Mouse (Mus musculus): ENCODE data around the gene Tmem140. TPM values are rescaled to one million over a fixed set of nuclear protein-coding genes. Genes with fewer than 3 reads are reported as not detected.

Gene Tmem140
- polyA plus RNA-seq (2014; fragmentation: Nextera tagmentation; extraction: Ambion mirVana) = 1.2 TPM in 2 replicates

DNA sequence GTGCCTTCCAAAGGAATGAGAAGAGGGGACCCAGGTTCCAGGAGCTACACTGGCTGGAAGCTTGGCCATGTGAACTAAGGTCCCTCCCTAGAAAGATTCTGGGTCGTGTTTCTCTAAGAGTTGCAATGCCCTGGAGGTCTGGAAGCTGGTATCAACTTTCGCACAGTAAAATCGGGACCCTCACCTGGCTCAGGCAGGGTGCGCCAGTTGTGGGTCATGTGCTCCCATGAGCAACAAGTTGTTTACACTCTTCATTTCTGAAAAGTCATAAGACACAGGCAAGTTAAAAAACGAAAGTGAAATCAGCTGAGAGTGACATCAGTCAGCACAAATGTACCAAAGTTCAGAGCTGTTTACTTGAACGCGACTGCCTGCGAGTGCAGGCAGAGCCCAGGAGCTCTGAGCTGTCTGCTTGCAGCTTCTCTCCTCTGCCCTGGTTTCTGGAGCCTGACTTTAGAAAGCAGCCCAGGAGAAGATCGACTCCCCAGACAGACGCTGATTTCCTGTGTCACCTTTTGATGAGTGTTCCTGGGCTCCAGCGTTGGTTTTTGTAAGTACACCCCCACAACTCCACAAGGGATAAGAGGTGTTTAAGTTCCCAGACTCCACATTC lies at the start of gene Tmem140:
Tmem140 (plus strand) TSS at position 356 of the 613 bp plus-strand sequence.
- Histone ChIP-seq H3K9me3 (ENCODE audit: control insufficient read depth, low read length) (no peaks in the 10 kb centered on the region), H3K4me3 (ENCODE audit: low read depth, low read length) (peak within 1 kb of the TSS; percentile 19), H3K36me3 (ENCODE audit: control insufficient read depth, insufficient read depth, low read length) (no peaks in the 10 kb centered on the region), H3K4me2 (ENCODE audit: low read length) (peak within 1 kb of the TSS; percentile 44), H3K27me3 (replicated peaks; ENCODE audit: control insufficient read depth, insufficient read depth, low read length) (no peaks in the 10 kb centered on the region), H3K9ac (ENCODE audit: low read length) (0 out of 2 replicates have a peak within 1 kb of the TSS, but pooled peaks have one; percentile 20), H3K4me1 (replicated peaks; ENCODE audit: control insufficient read depth, insufficient read depth, low read length) (peaks cover 2% of the 10 kb centered on the region), H3K27ac (ENCODE audit: low read depth) (peak within 1 kb of the TSS; percentile 47; the same call in 1 of the 2 replicates)
- DNase-seq (ENCODE audit: low spot score) = no peak
- 25% methylated on average over 11 of the region's 11 CpGs for WGBS
- no peak for ATAC-seq (replicated peaks; ENCODE audit: low FRiP score, low TSS enrichment, low read depth)

DNA sequence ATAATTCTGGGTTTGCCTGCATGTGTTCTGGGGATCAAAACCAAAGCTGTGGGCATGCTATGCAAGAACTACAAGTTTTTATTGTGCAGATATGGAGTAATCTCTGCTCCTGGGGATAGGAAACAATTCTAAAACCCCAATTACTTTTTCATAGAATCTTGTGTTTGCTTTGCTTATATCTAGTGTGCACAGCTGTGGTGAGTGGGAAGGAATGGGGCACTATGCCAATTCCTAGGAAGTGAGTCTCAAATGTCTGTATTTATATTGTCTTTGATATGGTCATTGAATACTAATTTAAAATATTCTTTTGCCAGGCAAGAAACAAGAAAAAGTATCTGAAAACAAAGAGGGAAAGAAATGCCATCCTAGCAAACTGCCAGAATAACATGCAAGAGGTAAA lies 38.5 kb upstream of the Tmem140 start:
- H3K9ac ChIP-seq (ENCODE audit: low read length) = no peak overlapping the region
- ATAC-seq (replicated peaks; ENCODE audit: low FRiP score, low TSS enrichment, low read depth) (no peak), DNase-seq (ENCODE audit: low spot score) (no peak)
- no peaks in the 10 kb centered on the region for H3K36me3 ChIP-seq (ENCODE audit: control insufficient read depth, insufficient read depth, low read length)
- no peak overlapping the region for H3K4me3 ChIP-seq (ENCODE audit: low read depth, low read length)
- H3K4me1 ChIP-seq (replicated peaks; ENCODE audit: control insufficient read depth, insufficient read depth, low read length) = no peaks in the 10 kb centered on the region
- H3K27ac ChIP-seq (ENCODE audit: low read depth) = no peak overlapping the region
- no peaks in the 10 kb centered on the region for H3K9me3 ChIP-seq (ENCODE audit: control insufficient read depth, low read length)
- no peaks in the 10 kb centered on the region for H3K27me3 ChIP-seq (replicated peaks; ENCODE audit: control insufficient read depth, insufficient read depth, low read length)
- H3K4me2 ChIP-seq (ENCODE audit: low read length) = no peak overlapping the region

DNA sequence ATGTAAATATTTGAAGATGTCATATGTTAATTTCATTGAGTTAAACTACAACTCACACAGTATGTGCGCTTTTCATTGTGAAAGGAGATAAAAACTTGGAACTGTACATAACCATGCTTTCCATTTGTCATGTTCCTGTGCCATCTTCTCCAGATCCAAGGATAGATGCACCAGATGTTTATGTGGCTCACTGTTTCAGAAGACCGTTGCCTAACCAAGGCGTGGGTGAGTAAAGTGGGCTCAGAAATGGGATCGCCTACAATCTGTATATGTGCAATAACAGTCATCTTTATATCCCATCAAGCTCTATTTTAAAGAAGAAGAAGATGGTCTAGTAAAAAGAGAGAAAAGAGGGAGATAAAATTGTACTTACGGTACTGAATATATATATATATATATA lies 30.6 kb upstream of the Tmem140 start:
- ATAC-seq (replicated peaks; ENCODE audit: low FRiP score, low TSS enrichment, low read depth) = no peak
- H3K4me2 ChIP-seq (ENCODE audit: low read length) = no peak overlapping the region
- no peaks in the 10 kb centered on the region for H3K4me1 ChIP-seq (replicated peaks; ENCODE audit: control insufficient read depth, insufficient read depth, low read length)
- no peaks in the 10 kb centered on the region for H3K36me3 ChIP-seq (ENCODE audit: control insufficient read depth, insufficient read depth, low read length)
- no peaks in the 10 kb centered on the region for H3K27me3 ChIP-seq (replicated peaks; ENCODE audit: control insufficient read depth, insufficient read depth, low read length)
- H3K9ac ChIP-seq (ENCODE audit: low read length) = no peak overlapping the region
- H3K4me3 ChIP-seq (ENCODE audit: low read depth, low read length) = no peak overlapping the region
- no peak for DNase-seq (ENCODE audit: low spot score)
- no peaks in the 10 kb centered on the region for H3K9me3 ChIP-seq (ENCODE audit: control insufficient read depth, low read length)
- H3K27ac ChIP-seq (ENCODE audit: low read depth) = no peak overlapping the region
- WGBS = 93% methylated on average over 5 of the region's 5 CpGs

DNA sequence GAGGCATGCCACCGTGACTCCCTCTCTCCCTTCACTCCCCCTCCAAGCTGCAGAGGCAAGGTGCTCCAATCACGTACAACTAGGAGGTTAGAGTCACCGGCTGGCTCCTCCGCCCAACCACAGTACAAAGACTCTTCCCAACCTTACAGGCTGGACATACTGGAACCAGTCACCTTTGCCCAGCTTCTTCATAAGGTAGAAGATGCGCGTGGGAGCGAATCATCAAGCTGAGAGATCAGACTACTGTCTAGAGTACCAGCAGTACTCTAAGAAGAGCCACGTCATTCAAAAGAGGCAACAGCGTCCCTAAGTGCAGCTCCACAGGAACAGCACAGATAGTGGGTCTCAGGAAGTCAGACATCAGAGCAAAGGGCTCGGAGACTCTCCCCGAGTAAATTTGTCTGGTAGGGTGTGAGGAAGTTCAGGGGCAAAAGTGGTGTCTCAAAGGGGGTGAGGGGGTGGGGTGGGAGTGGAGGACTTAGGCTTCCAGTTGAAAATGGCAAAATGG lies 1.3 kb upstream of the Tmem140 start:
- ATAC-seq (replicated peaks; ENCODE audit: low FRiP score, low TSS enrichment, low read depth) = no peak

DNA sequence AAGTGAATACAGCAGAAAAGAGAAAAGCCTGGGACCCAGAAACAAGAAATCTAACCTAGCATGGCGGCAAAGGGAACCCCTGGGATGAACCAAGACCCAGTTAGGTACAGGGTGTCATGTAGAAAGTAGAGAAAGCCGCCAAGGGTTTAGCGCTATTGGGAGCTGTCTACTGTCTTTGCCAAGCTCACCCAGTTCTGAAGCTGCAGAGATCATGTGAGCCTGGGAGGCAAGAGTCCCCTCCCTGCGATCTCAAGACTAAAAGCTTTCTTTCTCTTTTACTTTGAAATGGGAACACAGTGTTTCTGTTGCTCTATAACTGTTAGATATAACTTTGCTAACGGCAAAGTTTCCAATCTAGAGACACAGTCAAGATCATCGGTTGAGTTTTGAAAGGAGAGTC lies 565 bp upstream of the Tmem140 start:
- Histone ChIP-seq H3K4me1 (replicated peaks; ENCODE audit: control insufficient read depth, insufficient read depth, low read length) (peaks cover 2% of the 10 kb centered on the region), H3K4me3 (ENCODE audit: low read depth, low read length) (no peak overlapping the region), H3K9ac (ENCODE audit: low read length) (no peak overlapping the region), H3K4me2 (ENCODE audit: low read length) (peak overlapping the region; percentile 44), H3K36me3 (ENCODE audit: control insufficient read depth, insufficient read depth, low read length) (no peaks in the 10 kb centered on the region), H3K27ac (ENCODE audit: low read depth) (peak overlapping the region; percentile 47; the same call in 1 of the 2 replicates), H3K27me3 (replicated peaks; ENCODE audit: control insufficient read depth, insufficient read depth, low read length) (no peaks in the 10 kb centered on the region), H3K9me3 (ENCODE audit: control insufficient read depth, low read length) (no peaks in the 10 kb centered on the region)
- ATAC-seq (replicated peaks; ENCODE audit: low FRiP score, low TSS enrichment, low read depth) = no peak
- no peak for DNase-seq (ENCODE audit: low spot score)
- 90% methylated on average over 6 of the region's 6 CpGs for WGBS

More for the DNA sequence above, 1.3 kb upstream of the Tmem140 start:
- DNase-seq (ENCODE audit: low spot score) = no peak
- H3K4me2 ChIP-seq (ENCODE audit: low read length) = no peak overlapping the region
- H3K4me3 ChIP-seq (ENCODE audit: low read depth, low read length) = no peak overlapping the region
- no peaks in the 10 kb centered on the region for H3K36me3 ChIP-seq (ENCODE audit: control insufficient read depth, insufficient read depth, low read length)
- 89% methylated on average over 11 of the region's 11 CpGs for WGBS
- no peak overlapping the region for H3K9ac ChIP-seq (ENCODE audit: low read length)
- H3K27ac ChIP-seq (ENCODE audit: low read depth) = no peak overlapping the region
- H3K9me3 ChIP-seq (ENCODE audit: control insufficient read depth, low read length) = no peaks in the 10 kb centered on the region
- no peaks in the 10 kb centered on the region for H3K27me3 ChIP-seq (replicated peaks; ENCODE audit: control insufficient read depth, insufficient read depth, low read length)
- H3K4me1 ChIP-seq (replicated peaks; ENCODE audit: control insufficient read depth, insufficient read depth, low read length) = peaks cover 2% of the 10 kb centered on the region

DNA sequence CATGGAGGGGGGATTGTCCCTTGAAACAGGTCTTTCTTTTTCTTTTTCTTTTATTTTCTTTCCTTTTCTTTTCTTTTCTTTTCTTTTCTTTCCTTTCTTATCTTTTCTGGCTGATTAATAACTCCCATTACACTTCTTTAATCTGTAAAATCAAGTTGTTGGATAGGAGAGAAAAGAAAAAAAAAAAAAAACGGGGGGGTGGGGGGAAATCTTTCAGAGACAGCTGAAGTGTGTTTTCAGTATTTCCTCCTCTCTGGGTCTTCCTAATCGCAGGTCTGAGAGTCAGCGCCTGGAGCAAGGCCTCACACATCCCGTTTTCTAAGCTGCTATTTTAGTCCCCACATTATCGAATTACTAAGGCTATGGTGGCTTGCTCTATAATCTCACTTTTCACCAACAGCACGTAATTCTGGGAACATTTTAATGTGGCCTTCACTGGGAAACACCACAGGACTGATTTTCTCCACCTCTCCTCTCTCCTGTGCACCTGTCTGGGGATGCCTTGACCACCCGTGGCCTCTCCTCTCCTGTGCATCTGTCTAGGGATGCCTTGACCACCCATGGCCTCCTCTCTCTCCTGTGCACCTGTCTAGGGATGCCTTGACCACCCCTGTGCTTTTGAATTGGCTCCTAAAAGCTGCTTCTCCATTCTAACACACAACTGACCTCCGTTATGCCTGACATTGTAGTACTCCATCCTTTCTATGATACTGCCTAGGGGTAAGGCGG lies 1.0 kb downstream of the Tmem140 start:
- H3K4me3 ChIP-seq (ENCODE audit: low read depth, low read length) = no peak overlapping the region
- peaks cover 2% of the 10 kb centered on the region for H3K4me1 ChIP-seq (replicated peaks; ENCODE audit: control insufficient read depth, insufficient read depth, low read length)
- no peak overlapping the region for H3K27ac ChIP-seq (ENCODE audit: low read depth)
- H3K36me3 ChIP-seq (ENCODE audit: control insufficient read depth, insufficient read depth, low read length) = no peaks in the 10 kb centered on the region
- no peak overlapping the region for H3K9ac ChIP-seq (ENCODE audit: low read length)
- H3K9me3 ChIP-seq (ENCODE audit: control insufficient read depth, low read length) = no peaks in the 10 kb centered on the region
- no peak overlapping the region for H3K4me2 ChIP-seq (ENCODE audit: low read length)
- no peaks in the 10 kb centered on the region for H3K27me3 ChIP-seq (replicated peaks; ENCODE audit: control insufficient read depth, insufficient read depth, low read length)
- WGBS = 65% methylated on average over 9 of the region's 9 CpGs
- DNase-seq (ENCODE audit: low spot score) (no peak), ATAC-seq (replicated peaks; ENCODE audit: low FRiP score, low TSS enrichment, low read depth) (no peak)

DNA sequence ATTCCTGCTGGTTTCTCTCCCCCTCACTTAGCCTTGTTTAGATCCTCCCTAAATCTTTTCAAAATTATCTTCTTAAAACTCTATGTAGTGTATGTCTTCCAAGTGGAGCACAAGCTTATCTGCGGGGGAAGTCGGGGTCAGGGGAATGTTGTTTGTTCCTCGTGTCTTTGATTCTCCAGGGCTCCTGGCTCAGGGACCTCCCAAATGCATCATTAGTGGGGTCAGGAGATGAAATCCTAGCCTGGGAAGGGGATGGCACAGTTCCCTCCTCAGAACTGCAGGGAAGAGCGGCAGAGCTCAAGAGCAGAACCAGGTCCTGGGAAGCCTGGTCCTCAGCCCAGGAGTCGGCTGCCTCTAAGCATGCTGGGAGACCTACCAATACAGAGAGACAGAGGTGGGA lies 2.3 kb downstream of the Tmem140 start:
- H3K9ac ChIP-seq (ENCODE audit: low read length) = no peak overlapping the region
- H3K4me2 ChIP-seq (ENCODE audit: low read length) = no peak overlapping the region
- H3K36me3 ChIP-seq (ENCODE audit: control insufficient read depth, insufficient read depth, low read length) = no peaks in the 10 kb centered on the region
- no peak for ATAC-seq (replicated peaks; ENCODE audit: low FRiP score, low TSS enrichment, low read depth)
- DNase-seq (ENCODE audit: low spot score) = no peak
- H3K27me3 ChIP-seq (replicated peaks; ENCODE audit: control insufficient read depth, insufficient read depth, low read length) = no peaks in the 10 kb centered on the region
- H3K27ac ChIP-seq (ENCODE audit: low read depth) = peak overlapping the region; percentile 18; the same call in 1 of the 2 replicates
- H3K4me1 ChIP-seq (replicated peaks; ENCODE audit: control insufficient read depth, insufficient read depth, low read length) = peaks cover 6% of the 10 kb centered on the region
- H3K4me3 ChIP-seq (ENCODE audit: low read depth, low read length) = no peak overlapping the region
- H3K9me3 ChIP-seq (ENCODE audit: control insufficient read depth, low read length) = no peaks in the 10 kb centered on the region
- WGBS = 43% methylated on average over 5 of the region's 5 CpGs

DNA sequence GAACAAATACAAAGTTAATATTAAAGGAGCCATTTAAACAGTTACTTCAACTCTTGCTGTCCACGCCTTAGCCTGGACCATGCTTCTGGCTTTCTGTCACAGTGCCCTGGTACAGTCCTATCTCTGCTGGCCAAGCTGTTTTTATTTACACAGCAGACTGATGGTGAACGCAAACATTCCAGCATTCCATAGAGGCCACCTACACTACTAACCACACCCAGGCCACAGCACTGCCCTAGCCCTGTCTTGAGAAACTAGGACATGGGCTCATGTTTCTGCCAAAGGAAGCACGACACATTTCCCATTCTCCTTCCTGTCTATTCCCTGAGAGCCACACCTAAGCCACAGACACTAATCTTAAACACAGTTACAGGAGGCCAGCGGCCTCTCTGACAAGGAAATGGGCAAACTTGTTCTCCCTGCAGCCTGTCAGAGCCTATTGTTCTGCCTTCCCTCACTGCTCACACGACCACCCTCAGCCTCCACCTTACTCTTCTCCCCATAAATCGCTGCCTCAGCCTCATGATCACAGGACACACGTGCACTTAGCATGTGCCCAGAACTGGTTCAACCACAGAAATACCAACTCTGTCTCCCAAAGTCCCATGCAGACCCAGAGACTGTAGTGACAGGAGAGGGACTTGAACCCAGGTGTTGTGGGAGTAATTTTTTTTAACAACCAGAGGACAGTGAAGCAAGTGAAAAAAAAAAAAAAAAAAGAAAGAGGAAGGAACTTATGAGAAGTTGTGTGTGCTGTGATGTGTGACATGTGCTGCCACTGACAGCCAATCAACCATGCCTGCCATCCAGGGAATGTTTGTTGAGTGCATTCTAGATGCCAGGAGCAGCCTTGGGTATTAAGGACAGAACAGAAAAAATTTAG lies 3.0 kb downstream of the Tmem140 start:
- Histone ChIP-seq H3K27me3 (replicated peaks; ENCODE audit: control insufficient read depth, insufficient read depth, low read length) (no peaks in the 10 kb centered on the region), H3K9me3 (ENCODE audit: control insufficient read depth, low read length) (no peaks in the 10 kb centered on the region), H3K4me1 (replicated peaks; ENCODE audit: control insufficient read depth, insufficient read depth, low read length) (peaks cover 6% of the 10 kb centered on the region), H3K4me2 (ENCODE audit: low read length) (no peak overlapping the region), H3K4me3 (ENCODE audit: low read depth, low read length) (no peak overlapping the region), H3K9ac (ENCODE audit: low read length) (no peak overlapping the region), H3K27ac (ENCODE audit: low read depth) (peak overlapping the region; percentile 18; the same call in 1 of the 2 replicates), H3K36me3 (ENCODE audit: control insufficient read depth, insufficient read depth, low read length) (no peaks in the 10 kb centered on the region)
- ATAC-seq (replicated peaks; ENCODE audit: low FRiP score, low TSS enrichment, low read depth) (peak; percentile 67; the same call in 1 of the 2 replicates), DNase-seq (ENCODE audit: low spot score) (no peak)
- 46% methylated on average over 7 of the region's 7 CpGs for WGBS
